Mouse (Mus musculus): ENCODE measurements around the gene Myog.

DNA sequence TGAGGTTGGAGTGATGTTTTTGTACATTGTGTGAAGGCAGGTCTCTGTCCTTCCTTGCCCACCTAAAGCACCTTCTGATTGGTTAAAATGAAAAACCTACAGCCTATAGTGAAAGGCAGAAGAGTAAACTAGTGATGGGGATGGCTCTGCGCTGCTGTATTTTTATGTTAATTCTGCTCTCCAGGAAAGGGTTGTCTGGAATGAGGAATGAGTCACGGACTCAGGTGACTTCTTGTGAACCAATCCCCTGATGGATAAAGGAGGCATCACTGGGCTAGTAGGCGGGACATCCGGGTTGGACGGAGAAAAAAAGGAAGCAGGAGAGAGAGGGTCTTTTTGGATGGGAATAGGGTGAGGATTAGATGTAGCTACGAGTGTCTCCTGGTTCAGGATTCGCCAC is 19.8 kb upstream of the Myog start:
- TF ChIP-seq CTCF (IDR thresholded peaks at IDR 0.05; ENCODE audit: control insufficient read depth, insufficient read depth, low read length) (no peak), POLR2A (IDR thresholded peaks at IDR 0.05; ENCODE audit: borderline replicate concordance, control insufficient read depth, low read depth, low read length) (no peak)
